Mouse (Mus musculus) heart, adult 2 months (tissue): ENCODE measurements around the gene C030005K15Rik. TPM values are rescaled to one million over a fixed set of nuclear protein-coding genes. Genes with fewer than 3 reads are reported as not detected.

Experiments
- DNase-seq, 2 experiments: peaks; one replicate each; pipeline ENCODE4 v3.0.0; 2021
- H3K27ac ChIP-seq: fragments of 200-600 bp; 2 replicates; pipeline ENCODE4 v1.8.1; 2022
- H3K27me3 ChIP-seq: fragments of 200-500 bp; 2 replicates; pipeline ENCODE4 v1.6.1; 2012; ENCODE audit warnings: mild to moderate bottlenecking, low read length, inconsistent platforms, mixed read lengths; ENCODE audit not compliant: control insufficient read depth, insufficient read depth
- H3K36me3 ChIP-seq: fragments of 200-500 bp; 2 replicates; pipeline ENCODE4 v1.6.1; 2012; ENCODE audit warnings: low read length, inconsistent platforms; ENCODE audit not compliant: control insufficient read depth, insufficient read depth
- H3K4me1 ChIP-seq: fragments of 200-500 bp; 2 replicates; pipeline ENCODE4 v1.6.1; 2011; ENCODE audit warnings: low read length; ENCODE audit not compliant: control insufficient read depth, insufficient read depth
- H3K4me3 ChIP-seq: fragments of 200-600 bp; 2 replicates; pipeline ENCODE4 v1.8.1; 2022
- H3K79me2 ChIP-seq: fragments of 200-500 bp; replicated peaks from 2 replicates; pipeline ENCODE4 v1.6.1; 2012; ENCODE audit warnings: mild to moderate bottlenecking, inconsistent platforms, low read length, moderate library complexity, mixed read lengths; ENCODE audit not compliant: control insufficient read depth, insufficient read depth
- H3K9ac ChIP-seq: fragments of 200-500 bp; 2 replicates; pipeline ENCODE4 v1.6.1; 2012; ENCODE audit warnings: low read depth, mild to moderate bottlenecking, control low read depth, inconsistent platforms, low read length, mixed read lengths
- CTCF ChIP-seq: fragments of 200-600 bp; IDR thresholded peaks from 2 replicates; pipeline ENCODE4 v1.8.1; 2022; ENCODE audit warnings: antibody characterized with exemption, mild to moderate bottlenecking, moderate library complexity
- EP300 ChIP-seq: fragments of 200-500 bp; IDR thresholded peaks from 2 replicates; pipeline ENCODE4 v1.6.1; 2011; ENCODE audit warnings: low read depth, low read length, control low read depth; ENCODE audit not compliant: insufficient read depth
- POLR2A ChIP-seq: fragments of 200-500 bp; IDR thresholded peaks from 2 replicates; pipeline ENCODE4 v1.6.1; 2011; ENCODE audit warnings: mild to moderate bottlenecking, low read depth, low read length, control low read depth; ENCODE audit not compliant: insufficient read depth
- intact Hi-C: fragments of 180-260 bp; cut with DNase I; formaldehyde crosslinking; loops from one replicate; pipeline ENCODE4 v1.15.1; 2025
- polyA plus RNA-seq: library from polyadenylated mRNA; depleted of rRNA; stranded (reverse); fragments of >200 nt; gene quantifications from 2 replicates; pipeline ENCODE4 v1.2.3, GENCODE M21; 2012; rRNA removed
- total RNA-seq, 2 experiments: library from RNA; stranded (reverse); gene quantifications; 2 replicates each; pipeline ENCODE4 v1.2.3; 2021

Gene C030005K15Rik
- total and polyA plus RNA-seq, 3 experiments = not detected

GRCm38 (mm10) chr10:97682981-97683380 lies 43.6 kb downstream of the C030005K15Rik start:
- no peak for TF ChIP-seq EP300
- no peak for TF ChIP-seq POLR2A
- TF ChIP-seq CTCF = no peak
- Histone ChIP-seq H3K9ac (no peak overlapping the region), H3K27ac (no peak overlapping the region), H3K4me3 (no peak overlapping the region), H3K27me3 (no peaks in the 10 kb centered on the region), H3K4me1 (no peaks in the 10 kb centered on the region), H3K36me3 (no peaks in the 10 kb centered on the region), H3K79me2 (no peaks in the 10 kb centered on the region)
- peak in 1 of 2 experiments; percentile 14 for DNase-seq
- intact Hi-C loops = no loop called here

Other genes starting within 250 kb of the C030005K15Rik start
- 100 to 1,000 TPM; 385 to 401 TPM for gene Dcn, start 247.1 kb downstream of the C030005K15Rik start, total RNA-seq
- gene Dcn, start 247.1 kb downstream of the C030005K15Rik start, polyA plus RNA-seq = 442 and 744 TPM in 2 replicates
- 10 to 100 TPM; 30.9 to 58.8 TPM for gene Lum, start 161.6 kb downstream of the C030005K15Rik start, total RNA-seq
- gene Lum, start 161.6 kb downstream of the C030005K15Rik start, polyA plus RNA-seq = 39.7 and 136 TPM in 2 replicates
- gene Kera, start 119.9 kb downstream of the C030005K15Rik start, total RNA-seq = not detected
- 0.14 and 0.15 TPM in 2 replicates for gene Kera, start 119.9 kb downstream of the C030005K15Rik start, polyA plus RNA-seq
- under 1 TPM; 0.42 to 0.61 TPM for gene Epyc, start 82.7 kb downstream of the C030005K15Rik start, total RNA-seq
- gene Epyc, start 82.7 kb downstream of the C030005K15Rik start, polyA plus RNA-seq = 0.70 and 1.9 TPM in 2 replicates
- gene Ccer1, start 33.7 kb downstream of the C030005K15Rik start, total RNA-seq = not detected
- 0.15 TPM in 1 of 2 replicates, not detected in the other for gene Ccer1, start 33.7 kb downstream of the C030005K15Rik start, polyA plus RNA-seq